Mouse (Mus musculus) embryo, embryonic 11.5 days (tissue): ENCODE measurements at regions not wholly inside any gene's neighbourhood (a gene's known extent, or its start where the extent isn't known, plus 50 kb on each side); places are given as distances from the start of the nearest gene placed in this dataset.

Source experiments
- DNase-seq: peaks from one replicate; pipeline ENCODE4 v3.0.0-alpha.2; 2012; ENCODE audit warnings: low read depth, low spot score

DNA sequence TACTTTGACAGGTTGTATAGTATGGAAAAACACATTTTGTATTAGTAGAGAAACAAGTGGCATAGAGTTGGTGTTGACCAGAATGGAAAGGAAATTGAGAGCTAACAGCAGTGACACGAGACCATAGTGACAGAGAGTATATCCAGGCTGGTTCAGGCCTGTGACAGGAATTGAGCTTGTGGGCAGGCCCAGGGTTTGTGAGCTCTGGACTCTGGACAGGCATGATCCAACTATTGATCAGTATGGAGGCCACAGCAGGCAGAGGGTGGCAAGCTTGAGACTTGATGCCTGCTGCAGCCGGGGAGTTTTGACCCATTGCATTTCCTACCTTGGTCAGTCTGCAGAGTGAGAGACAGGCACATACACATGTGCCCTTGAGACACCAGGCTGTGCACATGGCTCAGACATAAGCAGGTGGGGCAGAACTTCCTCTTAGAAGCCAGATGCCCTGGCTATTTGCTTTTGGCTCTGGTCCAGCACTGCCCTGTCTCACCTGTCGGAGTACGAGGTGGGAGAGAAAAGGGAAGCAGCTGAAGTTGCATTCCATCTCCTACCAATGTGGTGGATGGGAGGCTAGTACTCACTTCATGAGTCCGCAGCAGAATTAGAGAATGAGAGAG is 1006.2 kb upstream of the Cdh20 start:
- DNase-seq, result no peak

DNA sequence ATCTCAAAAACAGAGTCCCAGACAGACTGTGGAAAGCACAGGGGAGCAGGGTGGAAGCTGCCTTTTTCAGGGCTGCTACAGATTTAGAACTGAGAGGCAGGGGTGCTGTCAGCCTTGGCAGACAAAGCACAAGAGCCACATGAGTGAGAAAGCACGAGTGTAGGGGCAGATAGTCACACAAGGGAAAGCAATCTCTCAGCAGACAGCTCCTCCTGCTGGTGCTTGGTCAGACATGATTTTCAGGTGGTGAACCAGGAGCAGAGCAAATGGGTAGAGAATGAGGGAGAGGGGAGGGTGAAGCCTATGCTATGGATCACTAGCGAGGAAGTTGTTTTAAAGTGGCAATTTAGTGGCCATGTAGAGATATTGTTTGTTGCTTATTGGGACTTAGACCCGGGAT is 1005.6 kb upstream of the Cdh20 start:
- no peak for DNase-seq

DNA sequence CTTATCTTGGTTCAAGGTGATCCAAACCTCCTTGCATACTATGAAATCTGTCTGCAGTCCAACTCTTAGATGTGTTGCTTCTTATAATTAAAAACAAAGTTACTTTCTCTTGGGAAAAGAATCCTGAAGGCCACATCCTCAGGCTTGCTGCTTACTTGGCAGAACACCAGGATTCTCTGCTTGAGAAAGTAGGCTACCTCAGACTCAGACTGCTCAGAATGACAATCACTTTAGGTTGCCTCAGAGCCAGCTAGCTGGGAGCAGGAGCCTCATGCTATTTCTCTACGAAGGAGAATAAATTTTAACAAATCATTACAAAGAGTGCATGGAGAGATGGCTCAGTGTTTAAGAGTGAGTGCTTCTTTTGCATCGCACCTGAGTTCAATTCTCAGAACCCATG is 1001.0 kb upstream of the Cdh20 start:
- DNase-seq, result no peak

DNA sequence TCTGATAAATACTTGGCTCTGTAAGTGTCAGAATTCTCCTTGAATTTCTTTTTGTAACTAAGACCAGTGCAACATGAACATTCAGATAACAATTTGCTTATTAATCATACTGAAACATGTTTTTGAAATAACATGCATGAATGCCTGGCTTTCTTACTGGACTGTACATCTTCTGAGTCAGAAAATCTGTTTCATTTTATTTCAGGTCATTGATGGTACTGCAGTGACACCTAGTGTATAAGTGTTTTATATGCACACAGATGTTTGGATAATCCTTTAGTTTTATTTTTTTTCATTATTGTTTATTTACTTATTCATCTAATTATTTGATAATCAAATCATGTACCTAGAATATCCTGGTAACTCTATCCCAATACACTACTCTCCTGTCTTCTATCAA is 983.6 kb upstream of the Cdh20 start:
- no peak for DNase-seq

DNA sequence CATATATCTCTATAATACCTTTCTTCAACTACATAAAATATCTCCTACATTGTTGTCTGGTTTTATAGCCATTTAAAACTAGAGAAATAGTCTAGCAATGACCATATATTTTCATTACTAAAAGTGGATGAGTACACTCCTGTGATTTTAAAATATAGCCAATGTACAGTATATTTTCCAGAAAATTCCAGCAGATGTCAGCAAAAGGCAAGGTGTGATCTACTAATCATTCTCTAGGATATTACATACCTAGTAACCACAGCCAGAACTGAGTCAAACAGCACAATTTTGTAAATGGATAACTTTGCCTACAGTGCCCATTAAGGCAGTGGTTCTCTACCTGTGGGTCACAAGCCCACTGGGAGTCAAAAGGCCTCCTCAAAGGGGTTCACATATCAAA is 972.0 kb upstream of the Cdh20 start:
- DNase-seq, result no peak

DNA sequence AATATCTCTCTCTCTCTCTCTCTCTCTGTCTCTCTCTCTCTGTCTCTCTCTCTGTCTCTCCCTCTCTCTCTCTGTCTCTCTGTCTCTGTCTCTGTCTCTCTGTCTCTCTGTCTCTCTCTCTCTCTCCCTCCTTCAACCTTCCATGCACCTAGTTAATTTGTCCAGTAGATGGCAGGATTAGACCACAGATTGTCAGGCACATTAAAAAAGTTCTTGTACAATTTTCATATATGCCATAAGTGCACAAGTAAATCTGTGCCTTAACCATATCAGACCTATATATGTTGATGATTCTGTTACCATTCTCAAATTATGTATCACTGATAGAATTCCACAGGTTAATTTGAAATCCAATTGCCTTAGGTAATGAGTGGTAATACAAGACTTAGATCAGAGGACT is 969.0 kb upstream of the Cdh20 start:
- peak; percentile 23 for DNase-seq

DNA sequence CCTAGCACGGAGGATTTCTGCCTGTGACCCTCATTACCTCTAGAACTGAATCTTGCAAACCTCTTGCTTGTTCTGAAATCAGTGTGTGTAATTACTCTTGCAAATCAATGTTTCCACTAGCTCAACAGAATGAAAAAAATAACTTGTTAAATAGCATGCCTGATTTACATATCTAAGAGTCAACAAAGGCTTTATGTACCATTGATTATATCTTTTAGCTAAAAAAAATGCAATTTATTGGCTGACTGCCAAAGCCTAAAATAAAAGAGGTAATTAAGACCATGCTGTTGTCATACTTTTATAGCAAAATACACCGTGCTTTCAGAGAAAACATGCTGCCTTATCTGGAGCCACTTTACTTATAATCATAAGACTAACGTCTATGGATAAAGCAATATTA is 950.4 kb upstream of the Cdh20 start:
- no peak for DNase-seq
